Comparison of ENCODE assay signal across 8 mouse cellular contexts in genomic region chr11:102762248-102762647, GRCm38 (mm10). TPM values are rescaled to one million over a fixed set of nuclear protein-coding genes. Genes with fewer than 3 reads are reported as not detected.
DNase-seq lines count a peak whose midpoint lies in the region; ATAC-seq and TF ChIP-seq lines count a peak whose summit lies in the region.

No protein-coding gene starts in this region.

- WGBS in thymus, adult 2 months, result 9% methylated on average over 15 of the region's 15 CpGs
- 9% methylated on average over 15 of the region's 15 CpGs for WGBS in liver, embryonic 13.5 days (ENCODE audit: insufficient replicate concordance)

- DNase-seq in cerebellum, adult 11-12 months, result peak; percentile 77
- no peak for DNase-seq in cerebellum, adult 8-10 months
- no peak for DNase-seq in thymus, adult 2 months
- DNase-seq in thymus, adult 18-20 months, result no peak
- DNase-seq in liver, embryonic 13.5 days, result no peak
- no peak for DNase-seq in gastrocnemius, postnatal 14 days
- DNase-seq in frontal cortex, adult 2 months (ENCODE audit: extremely low spot score in 1 of 2, low spot score in 1 of 2), result no peak
- DNase-seq in embryo, embryonic 10 days (ENCODE audit: low spot score), result no peak

- intact Hi-C loops in gastrocnemius, postnatal 14 days (cut with DNase I; ENCODE audit: low total_unique reads), result no loop called here

- no peak overlapping the region for H3K27ac ChIP-seq in thymus, adult 2 months (ENCODE audit: control insufficient read depth, insufficient read depth, low read length)
- no peak overlapping the region for H3K27ac ChIP-seq in liver, embryonic 13.5 days

- peaks cover 12% of the 10 kb centered on the region for H3K27me3 ChIP-seq in thymus, adult 2 months (ENCODE audit: control insufficient read depth, insufficient read depth, low read length)
- peaks cover 63% of the 10 kb centered on the region for H3K27me3 ChIP-seq in liver, embryonic 13.5 days

- peak overlapping the region; percentile 74 for H3K4me2 ChIP-seq in liver, embryonic 13.5 days

- H3K36me3 ChIP-seq in thymus, adult 2 months (ENCODE audit: control insufficient read depth, insufficient read depth, low read length), result no peaks in the 10 kb centered on the region
- H3K36me3 ChIP-seq in liver, embryonic 13.5 days, result no peaks in the 10 kb centered on the region

- ATAC-seq in liver, embryonic 13.5 days (ENCODE audit: low read depth), result no peak

- 0 out of 2 replicates have a peak overlapping the region, but pooled peaks have one; percentile 49 for H3K9ac ChIP-seq in liver, embryonic 13.5 days

- peaks cover 11% of the 10 kb centered on the region for H3K4me1 ChIP-seq in thymus, adult 2 months (replicated peaks; ENCODE audit: control insufficient read depth, insufficient read depth, low read length)
- H3K4me1 ChIP-seq in liver, embryonic 13.5 days (replicated peaks), result peaks cover 9% of the 10 kb centered on the region

- no peak for TF ChIP-seq CTCF in thymus, adult 2 months (IDR thresholded peaks at IDR 0.05; ENCODE audit: borderline replicate concordance, control insufficient read depth, extremely low read depth, insufficient read depth, low read length, poor library complexity)

- no peak for TF ChIP-seq POLR2A in thymus, adult 2 months (IDR thresholded peaks at IDR 0.05; ENCODE audit: control insufficient read depth, extremely low read depth, insufficient read depth, low read length, poor library complexity)

- peak overlapping the region; percentile 36 for H3K4me3 ChIP-seq in thymus, adult 2 months (ENCODE audit: control insufficient read depth, insufficient read depth, low read length)
- peak overlapping the region; percentile 52 for H3K4me3 ChIP-seq in liver, embryonic 13.5 days (replicated peaks)

- H3K9me3 ChIP-seq in liver, embryonic 13.5 days (replicated peaks), result no peaks in the 10 kb centered on the region

RNA-seq across cellular contexts. Expression of gene Adam11, which starts 1.0 kb away (rescaled TPM):
- 30.2 and 51.6 TPM in 2 replicates for polyA plus RNA-seq in thymus, adult 2 months (2012; rRNA removed)
- 0.28 and 0.43 TPM in 2 replicates for polyA plus RNA-seq in liver, embryonic 13.5 days (2015; fragmentation: Nextera tagmentation; extraction: Ambion mirVana)
- total RNA-seq in gastrocnemius, postnatal 14 days (2021), result 1 to 10 TPM in 1 of 2 experiments, under 1 TPM in 1; 0.84 to 1.4 TPM
- polyA plus RNA-seq in frontal cortex, adult 2 months (2012; rRNA removed), result 83.8 and 92.2 TPM in 2 replicates

RNA-seq across cellular contexts. Expression of gene Gjc1, which starts 57.3 kb away (rescaled TPM):
- 1.4 and 1.7 TPM in 2 replicates for polyA plus RNA-seq in thymus, adult 2 months (2012; rRNA removed)
- polyA plus RNA-seq in liver, embryonic 13.5 days (2015; fragmentation: Nextera tagmentation; extraction: Ambion mirVana), result 2.7 and 3.3 TPM in 2 replicates
- 10 to 100 TPM; 15.2 to 17.9 TPM for total RNA-seq in gastrocnemius, postnatal 14 days (2021)
- 6.9 and 8.1 TPM in 2 replicates for polyA plus RNA-seq in frontal cortex, adult 2 months (2012; rRNA removed)

Comparison
In these comparisons a context has a peak if more than half of its experiments do, and no peak if none do; other contexts are left out.
1. RNA of gene Adam11, which starts 1.0 kb away (polyA plus RNA-seq): 83.8 to 92.2 TPM in frontal cortex, adult 2 months and 30.2 to 51.6 TPM in thymus, adult 2 months; 0.28 to 0.43 TPM in liver, embryonic 13.5 days; every median in the first group is over 10 times any median in the second.